ENCODE assay signal across 11 mouse cellular contexts in the genomic region with DNA sequence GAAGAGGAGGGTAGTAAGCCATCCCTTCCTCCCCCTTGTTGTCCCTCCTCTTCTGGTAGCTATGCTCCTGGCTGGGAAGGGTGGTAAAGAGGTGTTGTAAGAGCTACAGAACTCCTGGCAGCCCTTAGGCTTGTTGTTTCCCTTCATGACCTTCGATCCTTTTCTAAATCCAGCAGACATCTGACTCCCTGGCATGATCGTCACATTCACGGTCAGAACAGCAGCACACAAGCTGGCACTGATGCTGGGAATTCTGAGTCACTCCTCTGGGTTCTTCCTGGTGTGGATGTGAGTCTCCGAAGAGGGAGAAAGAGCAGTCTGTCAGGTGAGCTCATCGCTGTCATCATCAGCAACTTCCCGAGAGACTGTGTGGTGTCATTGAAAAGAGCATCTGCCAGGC. TPM values are rescaled to one million over a fixed set of nuclear protein-coding genes. Genes with fewer than 3 reads are reported as not detected.
DNase-seq lines count a peak whose midpoint lies in the region; ATAC-seq and TF ChIP-seq lines count a peak whose summit lies in the region.
"Had no signal": no experiment of that assay in that cellular context is flagged by ENCODE, and none has a peak within 500 bp of the region (broad histone marks: within the 10 kb centered on the region; RNA-seq: fewer than 3 reads in every experiment).

No protein-coding gene starts in this region.

- intact Hi-C loops in heart, postnatal 14 days (cut with DNase I) = loop anchor here (2.0 kb wide), 1 partner anchor 68 kb away; no protein-coding TSS in a partner anchor

- 0 out of 2 replicates have a peak overlapping the region, but pooled peaks have one; percentile 2 for H3K27ac ChIP-seq in stomach, postnatal 0 days (replicated peaks)
- H3K27ac ChIP-seq: liver, embryonic 14.5 days; neural tube, embryonic 13.5 days had no signal

- H3K4me3 ChIP-seq in stomach, postnatal 0 days (ENCODE audit: low read depth, low read length) = no peak overlapping the region
- H3K4me3 ChIP-seq: neural tube, embryonic 13.5 days had no signal

- DNase-seq in right cerebral cortex, adult 18-20 months = peak; percentile 6
- no peak for DNase-seq in right cerebral cortex, postnatal 4 days
- DNase-seq in brain, adult 2 months (ENCODE audit: low read depth, low spot score) = peak; percentile 47
- DNase-seq in heart, postnatal 14 days = peak; percentile 46 to 61
- DNase-seq in stomach, postnatal 0 days (ENCODE audit: low spot score) = peak; percentile 45
- no peak for DNase-seq in cerebellum, postnatal 4 days (ENCODE audit: low spot score in 2 of 2)
- no peak for DNase-seq in spleen, adult 18-20 months
- DNase-seq: forebrain, postnatal 0 days had no signal

- ATAC-seq in stomach, postnatal 0 days (ENCODE audit: low FRiP score, low TSS enrichment) = peak; percentile 91
- ATAC-seq: forebrain, postnatal 0 days had no signal

- H3K27me3 ChIP-seq in stomach, postnatal 0 days (ENCODE audit: control insufficient read depth, insufficient read depth, low read length) = no peaks in the 10 kb centered on the region
- H3K27me3 ChIP-seq: neural tube, embryonic 13.5 days had no signal

- 0 out of 2 replicates have a peak overlapping the region, but pooled peaks have one; percentile 5 for H3K4me2 ChIP-seq in stomach, postnatal 0 days (replicated peaks; ENCODE audit: low read depth)
- H3K4me2 ChIP-seq: neural tube, embryonic 13.5 days had no signal

- H3K9ac ChIP-seq in stomach, postnatal 0 days (ENCODE audit: low read length) = no peak overlapping the region
- H3K9ac ChIP-seq: forebrain, postnatal 0 days; liver, embryonic 14.5 days; neural tube, embryonic 13.5 days had no signal

- WGBS in stomach, postnatal 0 days = 56% methylated on average over 6 of the region's 6 CpGs

- H3K36me3 ChIP-seq in stomach, postnatal 0 days (ENCODE audit: control insufficient read depth, insufficient read depth, low read length) = no peaks in the 10 kb centered on the region
- H3K36me3 ChIP-seq: neural tube, embryonic 13.5 days had no signal

- H3K4me1 ChIP-seq in stomach, postnatal 0 days (replicated peaks; ENCODE audit: control insufficient read depth, insufficient read depth) = no peaks in the 10 kb centered on the region
- H3K4me1 ChIP-seq: neural tube, embryonic 13.5 days had no signal

- TF ChIP-seq CTCF in stomach, postnatal 0 days (IDR thresholded peaks at IDR 0.05; ENCODE audit: low read depth) = no peak

- no peak for TF ChIP-seq EP300 in stomach, postnatal 0 days (optimal IDR thresholded peaks at IDR 0.05)

- no peaks in the 10 kb centered on the region for H3K9me3 ChIP-seq in stomach, postnatal 0 days (ENCODE audit: control insufficient read depth, low read length)
- H3K9me3 ChIP-seq: neural tube, embryonic 13.5 days had no signal

RNA-seq across cellular contexts. Expression of a gene that starts 41.5 kb away (rescaled TPM):
- total RNA-seq in heart, postnatal 14 days (2021) = not detected
- not detected in 2 replicates for polyA plus RNA-seq in stomach, postnatal 0 days (2015; fragmentation: Nextera tagmentation; extraction: Ambion mirVana)
- total RNA-seq: common myeloid progenitor, adult 5-6 weeks; forebrain, postnatal 0 days had no signal
- polyA plus RNA-seq: forebrain, postnatal 0 days; liver, embryonic 14.5 days; neural tube, embryonic 13.5 days had no signal

Comparison
In these comparisons a context has a peak if more than half of its experiments do, and no peak if none do; other contexts are left out.
1. DNase-seq: peak in right cerebral cortex, adult 18-20 months (single experiment), brain, adult 2 months (single experiment), heart, postnatal 14 days (2 of 2) and stomach, postnatal 0 days (single experiment); none in right cerebral cortex, postnatal 4 days (single experiment), cerebellum, postnatal 4 days (0 of 2) and spleen, adult 18-20 months (0 of 2).